Mouse (Mus musculus) layer of hippocampus, adult 9-11 months (tissue): ENCODE measurements at regions not wholly inside any gene's neighbourhood (a gene's known extent, or its start where the extent isn't known, plus 50 kb on each side); places are given as distances from the start of the nearest gene placed in this dataset.

Source experiments
- DNase-seq: peaks from one replicate; pipeline ENCODE4 v3.0.0; 2022

GRCm38 (mm10) chr11:37582236-37582635 is 346.5 kb upstream of the Tenm2 start:
- no peak for DNase-seq

GRCm38 (mm10) chr11:37533624-37534023 is 297.9 kb upstream of the Tenm2 start:
- DNase-seq, result peak; percentile 3

DNA sequence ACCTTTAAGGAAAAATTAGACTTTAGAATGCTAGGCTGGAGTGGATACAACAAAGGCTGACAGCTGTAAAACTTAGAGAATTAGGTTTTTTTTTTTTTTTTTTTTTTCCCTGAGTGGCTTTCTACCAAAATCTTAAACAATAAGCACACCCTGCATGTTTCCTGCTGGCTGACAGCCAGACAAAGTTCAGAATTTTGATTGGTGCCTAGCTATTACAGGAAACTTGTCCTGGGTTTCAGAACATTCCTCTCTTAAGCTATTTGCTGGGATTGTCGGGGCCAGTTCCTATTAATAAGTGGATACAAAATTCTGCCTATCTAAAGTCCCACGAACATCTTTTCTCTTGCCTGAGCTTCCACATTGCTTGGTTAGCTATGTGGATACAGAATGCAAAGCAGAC is 296.7 kb upstream of the Tenm2 start:
- no peak for DNase-seq

DNA sequence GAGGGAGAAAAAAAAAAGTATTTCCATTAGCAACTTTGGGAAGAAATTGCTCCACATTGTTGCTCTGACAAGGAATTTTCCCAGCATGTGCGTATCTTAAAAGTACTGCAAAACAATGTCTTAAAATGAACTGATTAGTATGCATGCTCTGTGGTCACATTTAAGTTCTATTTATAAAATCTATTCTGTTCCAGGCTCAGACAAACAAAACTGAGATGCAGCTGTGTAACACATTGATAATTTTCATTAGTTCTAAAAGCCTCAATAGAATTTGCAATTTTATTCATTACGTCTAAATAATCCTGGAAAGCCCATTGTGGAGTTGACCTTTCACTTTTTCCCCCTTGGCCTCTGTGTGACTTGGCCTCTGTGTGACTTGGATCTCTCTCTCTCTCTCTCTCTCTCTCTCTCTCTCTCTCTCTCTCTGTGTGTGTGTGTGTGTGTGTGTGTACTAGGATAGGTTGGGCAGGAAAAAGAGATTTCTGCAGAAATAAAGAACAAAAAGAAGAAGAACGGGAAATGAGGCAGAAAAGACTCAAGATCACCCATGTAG is 262.8 kb upstream of the Tenm2 start:
- no peak for DNase-seq

DNA sequence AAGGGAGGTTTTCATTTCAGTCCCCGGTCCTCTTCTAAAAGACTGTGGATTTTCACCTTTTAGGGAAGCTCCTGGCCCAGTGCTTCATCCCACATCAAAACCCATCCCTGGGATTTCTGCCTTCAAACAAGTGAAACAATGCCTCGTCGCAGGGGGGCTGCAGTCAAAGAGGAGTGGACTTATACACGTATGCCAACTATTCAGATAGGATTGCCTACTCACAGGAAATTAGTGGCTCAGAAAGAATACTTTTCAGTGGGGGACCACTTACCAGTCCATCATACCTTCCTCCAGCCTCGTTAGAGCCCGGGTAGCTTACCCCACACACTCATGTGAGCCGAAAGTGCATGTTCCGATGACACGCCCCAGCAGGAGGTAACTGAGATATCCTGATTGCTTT is 262.1 kb upstream of the Tenm2 start:
- DNase-seq, result no peak

DNA sequence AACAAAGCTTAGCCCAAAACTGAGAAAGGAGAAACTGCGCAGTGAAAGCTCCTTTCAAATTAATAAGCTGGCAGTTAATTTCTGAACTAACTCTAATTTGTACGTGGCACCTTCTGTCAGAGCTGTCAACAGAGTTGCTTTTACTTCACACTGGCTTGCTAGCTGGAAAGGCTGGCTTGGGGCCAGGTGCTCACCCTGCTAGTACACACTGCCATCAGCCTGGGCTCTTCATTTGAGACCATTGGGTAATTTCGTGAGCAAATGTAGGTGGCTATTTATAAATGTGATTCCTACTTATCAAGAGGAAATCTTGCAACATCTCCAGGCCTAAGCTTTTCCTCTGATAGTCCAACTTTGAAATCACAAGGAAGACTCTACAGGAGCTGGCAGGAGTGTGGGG is 244.5 kb upstream of the Tenm2 start:
- peak; percentile 66 for DNase-seq

GRCm38 (mm10) chr11:37478970-37479482 is 243.3 kb upstream of the Tenm2 start:
- DNase-seq, result no peak

- DNase-seq, result no peak
Measured at GRCm38 (mm10) chr11:37474068-37474467, 238.3 kb upstream of the Tenm2 start.

GRCm38 (mm10) chr11:37463658-37464420 is 228.1 kb upstream of the Tenm2 start:
- DNase-seq, result peak; percentile 74

DNA sequence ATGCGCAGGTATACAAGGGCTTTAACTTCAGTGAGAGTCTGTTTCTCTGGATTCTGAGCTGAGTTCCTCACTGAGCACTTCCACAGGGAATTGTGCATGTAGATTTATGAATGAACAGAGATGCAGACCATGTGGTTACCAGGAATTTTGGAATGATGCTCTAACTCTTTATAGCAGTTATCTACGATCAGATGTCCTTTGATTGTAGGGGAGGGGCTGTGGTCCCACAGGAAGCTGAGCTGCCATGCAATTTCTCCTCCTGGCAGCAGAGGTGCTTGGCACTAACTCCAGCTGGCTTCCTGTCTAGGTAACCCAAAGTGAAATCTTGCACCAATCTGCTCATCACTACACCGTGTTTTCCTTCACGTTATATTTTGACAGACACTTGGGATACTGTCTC is 226.6 kb upstream of the Tenm2 start:
- DNase-seq, result no peak

DNA sequence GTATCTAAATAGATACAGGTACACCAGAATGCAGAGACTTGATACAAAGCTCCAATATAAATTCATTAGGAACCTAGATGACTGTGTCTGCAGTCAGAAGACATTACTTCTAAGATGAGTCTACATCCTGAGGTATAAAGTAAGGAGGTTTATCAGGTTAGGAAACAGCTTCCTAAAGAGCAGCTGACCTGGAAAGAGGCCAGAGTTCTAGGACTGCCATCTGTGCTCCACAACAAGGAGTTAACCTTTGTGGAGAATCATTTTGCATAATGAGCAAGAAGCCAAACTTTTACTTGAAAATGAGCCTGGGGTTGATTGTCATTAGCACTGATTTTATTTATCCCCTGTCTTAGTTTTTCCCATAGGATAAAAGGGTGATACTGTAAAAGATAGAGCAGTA is 211.6 kb upstream of the Tenm2 start:
- no peak for DNase-seq

GRCm38 (mm10) chr11:37446626-37447025 is 210.9 kb upstream of the Tenm2 start:
- no peak for DNase-seq

GRCm38 (mm10) chr11:37442781-37443180 is 207.0 kb upstream of the Tenm2 start:
- DNase-seq, result no peak

GRCm38 (mm10) chr11:37434600-37434999 is 198.8 kb upstream of the Tenm2 start:
- DNase-seq, result no peak

DNA sequence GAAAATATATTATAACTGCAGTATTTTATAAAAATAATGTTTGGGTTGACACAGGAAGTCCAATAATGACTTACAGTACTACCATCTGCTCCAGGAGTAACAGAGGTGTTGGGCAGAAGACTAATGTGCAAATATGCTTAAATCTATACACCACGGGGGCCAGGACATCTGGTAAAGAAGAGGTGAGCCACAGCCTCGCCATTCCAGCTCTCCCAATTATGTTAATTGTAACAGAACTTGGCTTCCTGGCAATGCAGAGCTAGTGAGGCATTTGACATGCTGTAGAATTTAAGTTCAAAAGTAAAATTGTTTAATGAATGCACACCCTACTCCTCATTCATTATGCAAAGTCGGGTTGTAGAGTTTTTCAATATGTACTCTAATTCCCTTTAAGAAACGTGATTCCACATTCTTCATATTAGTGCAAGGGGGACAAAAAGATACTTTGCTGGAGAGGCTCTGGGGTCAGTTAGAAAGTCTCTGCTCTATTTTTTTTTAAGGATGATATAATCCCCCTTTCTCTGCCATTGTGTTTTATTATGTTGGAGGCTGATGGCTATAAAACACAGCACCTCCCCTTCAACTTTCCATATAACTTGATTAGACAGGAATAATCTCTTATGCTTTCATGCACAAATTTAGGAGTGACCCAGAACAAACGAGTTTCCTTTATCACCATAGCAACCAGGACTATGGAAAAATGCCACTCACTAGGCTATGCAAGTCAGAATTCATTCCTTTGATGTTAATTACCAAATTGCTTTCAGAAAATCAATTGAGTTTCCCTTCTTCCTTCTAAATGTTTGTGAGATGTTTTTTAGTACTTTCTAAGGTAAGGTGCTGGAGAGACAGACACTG is 188.8 kb upstream of the Tenm2 start:
- no peak for DNase-seq

- no peak for DNase-seq
Measured at GRCm38 (mm10) chr11:37412868-37413267, 177.1 kb upstream of the Tenm2 start.

GRCm38 (mm10) chr11:37367971-37368370 is 132.2 kb upstream of the Tenm2 start:
- no peak for DNase-seq

GRCm38 (mm10) chr11:37364430-37364829 is 128.7 kb upstream of the Tenm2 start:
- peak; percentile 89 for DNase-seq

- no peak for DNase-seq
Measured at GRCm38 (mm10) chr11:37355074-37355473, 119.3 kb upstream of the Tenm2 start.

GRCm38 (mm10) chr11:37309691-37310090 is 73.9 kb upstream of the Tenm2 start:
- peak; percentile 4 for DNase-seq

GRCm38 (mm10) chr11:37306656-37307055 is 70.9 kb upstream of the Tenm2 start:
- DNase-seq, result no peak
